Mouse (Mus musculus) lung, postnatal 14 days (tissue): ENCODE results near the gene Med21.

ENCODE experiments used
- DNase-seq: peaks from one replicate; pipeline ENCODE4 v3.0.0; 2021

Gene Med21

GRCm38 (mm10) chr6:146640991-146641390, 1.4 kb upstream of the Med21 start:
- no peak for DNase-seq

- no peak for DNase-seq
Observed at GRCm38 (mm10) chr6:146641621-146642210, 631 bp upstream of the Med21 start.

GRCm38 (mm10) chr6:146643184-146643570, 830 bp downstream of the Med21 start:
- DNase-seq: no peak

GRCm38 (mm10) chr6:146650013-146650412, 7.7 kb downstream of the Med21 start:
- no peak for DNase-seq

GRCm38 (mm10) chr6:146651431-146651830, 9.1 kb downstream of the Med21 start:
- no peak for DNase-seq

- DNase-seq: no peak
Observed at GRCm38 (mm10) chr6:146653197-146653596, 10.8 kb downstream of the Med21 start.

GRCm38 (mm10) chr6:146660591-146660990, 18.2 kb downstream of the Med21 start:
- DNase-seq: no peak

GRCm38 (mm10) chr6:146661655-146662054, 19.3 kb downstream of the Med21 start:
- no peak for DNase-seq

- DNase-seq: peak; percentile 52
Observed at GRCm38 (mm10) chr6:146662679-146663078, 20.3 kb downstream of the Med21 start.

- DNase-seq: no peak
Observed at GRCm38 (mm10) chr6:146664116-146664515, 21.8 kb downstream of the Med21 start.

- DNase-seq: no peak
Observed at GRCm38 (mm10) chr6:146664917-146665316, 22.6 kb downstream of the Med21 start.

- no peak for DNase-seq
Observed at GRCm38 (mm10) chr6:146665408-146665807, 23.1 kb downstream of the Med21 start.

- no peak for DNase-seq
Observed at GRCm38 (mm10) chr6:146666811-146667210, 24.5 kb downstream of the Med21 start.

- no peak for DNase-seq
Observed at GRCm38 (mm10) chr6:146668606-146669005, 26.3 kb downstream of the Med21 start.

GRCm38 (mm10) chr6:146670956-146671855, 28.9 kb downstream of the Med21 start:
- DNase-seq: no peak

- no peak for DNase-seq
Observed at GRCm38 (mm10) chr6:146672106-146672505, 29.8 kb downstream of the Med21 start.

- DNase-seq: no peak
Observed at GRCm38 (mm10) chr6:146673696-146674095, 31.3 kb downstream of the Med21 start.

GRCm38 (mm10) chr6:146674420-146674819, 32.1 kb downstream of the Med21 start:
- DNase-seq: no peak

GRCm38 (mm10) chr6:146674881-146675536, 32.7 kb downstream of the Med21 start:
- DNase-seq: no peak

GRCm38 (mm10) chr6:146676904-146677303, 34.6 kb downstream of the Med21 start:
- DNase-seq: no peak

- DNase-seq: no peak
Observed at GRCm38 (mm10) chr6:146678136-146679070, 36.1 kb downstream of the Med21 start.

GRCm38 (mm10) chr6:146683881-146684280, 41.5 kb downstream of the Med21 start:
- DNase-seq: no peak
